Mouse (Mus musculus) frontal cortex, adult (tissue): ENCODE measurements around the gene Synj2.

Source experiments
- ATAC-seq: cut with Nextera tagmentation; 2 replicates; pipeline ENCODE4 v1.9.2; 2017; ENCODE audit warnings: mild to moderate bottlenecking, moderate library complexity, mixed read lengths; ENCODE audit not compliant: low TSS enrichment

The Synj2 gene

DNA sequence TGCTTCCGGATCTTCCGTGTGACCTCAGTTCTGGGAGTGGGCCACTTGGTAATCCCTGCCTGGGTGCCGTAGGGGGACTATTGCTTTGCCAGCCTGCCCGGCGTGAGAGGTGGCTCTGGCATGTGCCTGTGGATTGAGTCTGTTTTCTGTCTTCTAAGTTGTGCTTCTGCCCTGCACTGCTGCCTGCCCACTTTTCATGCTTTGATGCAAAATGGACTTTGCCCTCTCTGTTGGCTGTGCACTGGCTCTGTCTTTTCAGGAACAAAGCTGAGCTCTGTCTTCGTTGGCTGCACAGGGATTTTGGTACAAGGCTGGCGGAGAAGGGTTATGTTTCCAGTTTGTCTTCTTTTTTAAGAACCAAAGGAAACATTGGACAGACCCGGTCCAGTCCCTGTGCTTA lies 95.4 kb downstream of the Synj2 start:
- no peak for ATAC-seq

DNA sequence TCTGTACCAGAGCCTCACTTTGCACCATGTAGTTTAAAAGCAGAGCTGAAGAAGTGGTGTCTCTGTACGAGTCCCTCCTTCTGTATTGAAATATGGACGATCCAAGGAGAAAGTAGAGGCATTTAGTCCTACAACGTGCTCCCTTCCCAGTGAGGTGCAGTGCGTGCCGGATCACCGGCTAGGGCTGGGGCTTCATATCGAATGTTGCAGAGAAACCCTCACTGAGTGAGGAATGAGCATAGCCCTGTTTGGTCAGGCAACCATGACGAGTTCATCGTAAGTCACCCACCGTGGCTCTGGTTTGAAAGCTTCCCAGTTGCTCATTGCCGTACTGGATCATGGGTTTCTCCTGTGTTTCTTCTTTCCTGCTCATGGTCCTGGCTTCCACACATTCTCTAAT lies 95.8 kb downstream of the Synj2 start:
- ATAC-seq, result no peak

DNA sequence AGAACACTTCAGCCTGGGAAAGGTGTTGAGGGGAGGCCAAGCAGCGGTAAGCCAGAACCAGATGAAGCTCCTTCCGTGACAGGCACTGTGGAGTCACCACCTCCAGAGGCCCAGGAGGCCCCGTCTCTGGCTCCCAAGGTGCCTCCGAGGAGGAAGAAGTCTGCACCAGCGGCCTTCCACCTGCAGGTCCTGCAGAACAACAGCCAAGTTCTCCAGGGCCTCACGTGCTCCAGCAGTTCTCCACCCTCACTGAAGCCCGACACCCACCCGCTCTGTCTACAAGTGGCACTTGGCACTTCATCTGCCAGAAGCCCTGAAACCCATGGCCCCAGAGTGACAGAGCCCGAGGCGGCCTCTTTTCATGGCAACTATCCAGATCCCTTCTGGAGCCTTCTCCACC lies 96.4 kb downstream of the Synj2 start:
- ATAC-seq, result no peak

DNA sequence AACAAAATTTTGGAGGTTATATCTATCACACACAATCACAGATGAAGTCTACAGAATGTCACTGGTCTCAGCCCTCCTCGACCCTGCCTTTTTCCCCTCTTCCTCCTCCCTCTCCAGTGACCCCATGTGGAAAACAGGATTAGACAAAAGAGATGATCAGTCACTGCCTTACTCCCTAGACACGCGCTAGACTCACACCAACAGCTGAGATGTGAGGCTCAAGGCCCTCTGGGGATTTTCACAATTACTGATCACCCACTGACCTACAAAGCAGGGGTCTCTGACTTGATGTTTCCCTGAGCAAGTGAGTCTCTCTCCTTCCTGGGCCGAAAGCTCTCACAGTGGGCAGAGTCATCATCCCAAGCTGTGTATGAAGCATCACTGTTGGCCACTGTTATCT lies 111.7 kb downstream of the Synj2 start:
- ATAC-seq, result no peak

DNA sequence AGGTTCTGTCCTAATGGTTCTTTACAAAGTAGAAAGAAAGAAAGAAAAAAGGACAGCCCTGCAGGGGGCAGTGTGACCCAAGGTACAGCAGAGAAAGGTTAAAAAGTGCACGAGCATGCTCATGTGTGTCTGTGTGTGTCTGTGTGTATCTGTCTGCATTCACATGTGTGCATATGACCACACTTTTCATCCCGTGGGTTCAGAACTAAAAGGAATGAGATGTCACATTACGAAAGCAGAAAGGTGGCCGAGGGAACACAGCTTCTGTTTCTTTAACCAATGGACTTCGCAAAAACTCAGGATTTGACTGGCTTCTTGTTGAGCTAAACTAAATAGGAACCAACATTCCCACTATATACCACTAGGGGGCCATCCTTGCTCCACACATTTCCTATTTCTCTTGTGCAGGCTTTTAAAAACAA lies 113.9 kb downstream of the Synj2 start:
- ATAC-seq, result peak; percentile 76; the same call in 1 of the 2 replicates

DNA sequence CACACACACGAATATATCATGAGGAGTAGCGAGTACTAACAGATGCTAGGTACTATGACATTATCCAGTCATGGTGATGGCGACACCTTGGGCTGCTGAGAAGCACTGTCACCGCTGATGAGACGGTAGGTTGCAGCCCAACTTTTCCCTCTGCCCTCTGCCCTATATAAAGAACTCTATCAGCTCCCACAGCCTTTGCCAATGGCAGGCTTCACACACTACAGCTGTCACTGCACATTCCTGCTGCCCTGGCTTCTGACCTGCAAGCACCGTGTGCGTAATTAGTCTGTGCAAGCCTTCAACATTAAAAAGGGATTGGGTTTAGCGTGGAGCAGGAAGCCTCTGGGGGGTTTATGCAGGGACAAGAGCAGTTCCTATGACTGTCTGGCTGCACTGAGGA lies 121.7 kb downstream of the Synj2 start:
- ATAC-seq, result no peak

DNA sequence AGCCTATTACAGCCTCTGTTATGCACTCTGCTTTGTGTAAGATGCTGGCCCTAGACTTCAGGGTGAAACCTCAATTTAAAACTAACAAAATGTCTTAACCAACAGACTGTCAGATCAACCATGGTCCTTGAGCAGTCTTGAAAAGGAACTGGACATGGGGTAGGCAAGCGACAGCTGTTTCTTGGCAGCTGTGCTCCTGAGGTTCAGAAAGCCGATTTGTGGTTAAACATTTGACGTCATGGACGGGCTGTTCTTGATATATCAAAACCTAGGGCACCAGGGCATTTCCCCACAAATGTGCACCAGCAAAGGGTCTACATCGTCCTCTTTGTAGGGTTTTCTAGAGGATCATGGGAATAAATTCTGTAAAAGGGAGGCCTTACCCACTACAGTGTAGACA lies 122.5 kb downstream of the Synj2 start:
- no peak for ATAC-seq

DNA sequence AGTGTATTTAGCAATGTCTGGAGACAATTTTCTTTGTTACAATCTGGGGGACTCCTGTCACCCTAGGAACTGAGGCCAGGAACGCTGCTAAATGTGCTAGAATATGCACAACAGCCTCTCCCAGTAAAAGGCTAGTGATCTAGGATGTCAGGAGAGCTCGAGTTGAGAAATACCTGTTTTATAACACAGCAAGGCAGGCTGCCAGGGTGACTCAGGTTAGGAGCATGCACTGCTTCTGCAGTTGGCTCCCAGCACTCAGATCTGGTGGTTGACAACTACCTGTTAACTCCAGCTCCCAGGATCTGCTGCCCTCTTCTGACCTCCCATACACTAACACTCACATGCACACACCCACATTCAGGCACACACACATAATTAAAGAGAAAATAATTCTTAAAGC lies 124.9 kb downstream of the Synj2 start:
- no peak for ATAC-seq

DNA sequence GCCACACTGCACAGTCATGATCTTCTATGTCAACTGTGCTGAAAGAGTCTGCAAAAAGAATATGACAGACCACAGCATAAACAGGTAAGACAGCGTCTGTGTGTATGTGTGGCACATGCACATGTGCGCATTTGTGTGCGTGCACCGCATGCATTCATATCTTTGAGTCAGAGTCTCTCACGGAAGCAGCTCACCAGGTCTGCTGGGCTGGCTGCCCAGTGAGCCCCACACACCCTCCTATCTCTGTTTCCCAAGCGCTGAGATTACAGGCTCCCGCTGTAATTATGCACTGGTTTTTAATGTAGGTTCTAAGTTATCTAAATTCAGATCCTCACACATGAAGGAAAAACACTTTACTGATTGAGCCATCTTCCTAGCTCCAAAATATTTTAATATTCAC lies 126.5 kb downstream of the Synj2 start:
- ATAC-seq, result no peak

DNA sequence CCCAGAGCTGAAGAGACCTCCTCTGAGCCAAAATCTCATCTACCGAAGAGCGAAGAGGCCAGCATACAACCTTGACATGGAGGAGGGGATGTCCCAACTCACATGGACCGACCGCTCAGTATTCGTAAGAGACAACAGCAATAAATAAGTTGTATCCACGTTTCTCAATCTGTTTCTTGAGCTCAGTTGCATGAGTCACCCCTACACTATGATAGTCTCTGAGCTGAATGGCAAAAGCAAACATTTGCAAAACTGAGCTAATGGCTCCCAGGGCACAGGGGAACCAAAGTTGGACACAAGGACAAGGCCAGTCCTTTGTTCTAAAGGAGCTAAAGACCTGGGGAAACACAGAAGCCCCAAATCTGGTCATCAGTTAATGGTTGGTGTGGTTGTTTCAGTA lies 128.8 kb downstream of the Synj2 start:
- no peak for ATAC-seq

DNA sequence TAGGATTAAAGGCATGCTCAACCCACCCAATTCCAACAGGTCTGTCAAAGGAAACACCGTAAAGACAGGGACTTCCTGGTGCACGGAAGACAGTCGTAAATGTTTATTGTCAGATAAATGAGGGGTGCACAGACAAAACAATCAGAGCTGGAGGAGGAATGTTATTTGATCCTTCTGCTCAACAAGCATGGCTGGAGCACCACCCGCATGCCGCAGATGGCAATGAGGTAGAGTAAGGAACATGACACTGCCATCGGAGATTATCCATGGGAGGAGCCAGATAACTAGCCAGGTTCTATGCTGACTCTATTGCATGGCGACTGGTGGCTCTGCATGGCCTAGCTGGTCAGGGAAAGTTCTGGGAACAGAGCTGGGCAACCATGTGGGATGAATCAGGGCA lies 132.3 kb downstream of the Synj2 start:
- no peak for ATAC-seq

DNA sequence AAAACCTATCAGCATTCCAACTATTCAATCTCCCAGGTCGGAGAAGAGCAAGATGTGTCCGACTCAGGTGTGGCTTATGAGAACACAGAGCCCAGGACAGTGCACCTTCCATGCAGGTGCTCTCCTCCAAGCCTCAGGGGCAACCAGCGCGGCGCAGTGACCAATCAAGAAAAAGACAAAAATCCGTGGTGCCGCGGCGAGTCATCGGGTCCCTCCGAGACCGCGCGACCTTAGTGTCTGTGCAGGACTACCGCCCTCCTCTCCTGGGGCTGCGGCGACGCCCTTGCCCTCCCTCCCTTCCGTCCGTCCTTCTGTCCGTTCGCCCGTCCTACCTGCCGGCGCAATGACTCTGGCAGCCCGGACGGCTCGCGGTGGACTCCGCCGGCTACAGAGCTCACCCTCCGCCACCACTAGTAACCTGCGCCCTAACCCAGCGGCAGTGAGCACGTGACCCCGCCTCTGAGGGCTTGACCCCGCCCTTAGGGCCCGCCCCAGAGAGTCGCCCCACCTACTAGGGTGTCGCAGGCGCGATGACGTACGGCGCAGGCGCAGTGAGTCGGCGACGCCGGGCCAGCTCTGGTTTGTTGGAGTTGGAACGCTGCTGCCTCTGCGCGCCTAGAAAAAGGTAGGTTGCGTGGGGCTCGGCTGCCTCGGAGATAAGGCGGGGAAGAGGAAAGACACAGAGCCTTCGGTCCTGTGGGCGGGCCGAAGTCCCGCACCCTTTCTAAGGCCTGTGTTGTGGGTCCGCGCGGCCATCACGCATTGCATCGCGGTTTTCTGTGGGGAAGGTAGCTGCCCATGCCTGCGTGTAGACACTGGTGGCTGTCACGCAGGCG lies 138.4 kb downstream of the Synj2 start, which contains the start of the genes Serac1 and Gtf2h5:
Serac1 (minus strand) TSS at position 455 of the 836 bp plus-strand sequence.
Gtf2h5 (plus strand) TSS at position 500 of the 836 bp plus-strand sequence.
- ATAC-seq, result peak; percentile 88

DNA sequence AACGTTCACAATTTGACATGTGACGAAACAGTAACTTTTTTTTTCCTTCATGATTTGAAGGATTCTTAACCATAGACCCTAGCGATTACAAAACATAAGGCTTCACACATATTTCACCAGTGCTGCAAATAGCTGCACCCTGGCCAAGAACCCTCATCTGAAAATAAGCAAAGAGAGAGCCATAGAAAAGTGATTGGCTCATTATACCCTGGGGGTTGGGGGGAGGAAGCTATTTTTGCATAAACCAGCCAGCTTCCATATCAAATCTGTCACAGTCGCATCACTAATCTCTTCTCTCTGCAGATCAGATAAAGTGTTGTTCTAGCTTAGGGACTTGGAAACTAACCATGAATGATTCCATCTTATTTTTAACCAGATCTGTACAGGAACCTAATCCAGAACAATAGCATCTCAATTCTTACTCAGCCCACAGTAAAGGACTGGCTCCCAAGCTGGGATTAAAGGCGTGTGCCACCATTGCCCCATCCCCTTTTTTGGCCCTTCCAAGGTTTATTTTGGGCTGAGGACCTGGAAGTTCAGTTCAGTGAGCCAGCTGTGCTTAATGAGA lies 142.3 kb downstream of the Synj2 start:
- ATAC-seq, result no peak

DNA sequence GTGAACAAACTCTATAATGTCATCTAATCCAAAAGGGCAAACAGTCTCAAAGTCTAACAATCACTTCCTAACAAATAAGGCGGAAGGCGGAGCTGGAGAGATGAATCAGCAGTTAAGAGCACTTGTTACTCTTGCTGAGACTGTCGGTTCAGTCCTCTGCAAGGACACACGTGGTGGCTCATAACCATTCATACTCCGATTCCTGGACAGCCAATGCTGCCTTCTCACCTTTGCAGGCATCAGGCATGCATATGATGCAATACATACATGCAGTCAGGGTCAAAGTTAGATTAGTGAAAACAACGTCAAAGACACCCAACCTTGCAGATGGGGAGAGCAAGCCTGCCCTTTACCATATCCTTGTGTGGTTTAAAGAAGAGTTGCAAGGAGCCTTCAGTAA lies 150.5 kb downstream of the Synj2 start:
- ATAC-seq, result no peak
